Mouse (Mus musculus) forebrain, embryonic 14.5 days (tissue): ENCODE results near the gene Khdc4. TPM values are rescaled to one million over a fixed set of nuclear protein-coding genes. Genes with fewer than 3 reads are reported as not detected.

Experiments used
- ATAC-seq: fragments of 200-750 bp; cut with Nextera tagmentation; 2 replicates; pipeline ENCODE4 v1.8.0; 2017; ENCODE audit warnings: mild to moderate bottlenecking, moderate library complexity
- DNase-seq: peaks from one replicate; pipeline ENCODE4 v3.0.0-alpha.2; 2015; ENCODE audit warnings: low spot score
- H3K27ac ChIP-seq: fragments of 300-500 bp; sonication (generic); 2 replicates; pipeline ENCODE4 v1.5.1; 2014; ENCODE audit warnings: low read depth, mild to moderate bottlenecking, control low read depth, low read length, moderate library complexity
- H3K27me3 ChIP-seq: fragments of 300-500 bp; sonication (generic); replicated peaks from 2 replicates; pipeline ENCODE4 v1.6.1; 2014; ENCODE audit warnings: low read length, control low read depth, mixed read lengths; ENCODE audit not compliant: control insufficient read depth, insufficient read depth
- H3K36me3 ChIP-seq: fragments of 300-500 bp; sonication (generic); 2 replicates; pipeline ENCODE4 v1.6.1; 2014; ENCODE audit warnings: low read length, control low read depth; ENCODE audit not compliant: control insufficient read depth, insufficient read depth
- H3K4me1 ChIP-seq: fragments of 300-500 bp; sonication (generic); 2 replicates; pipeline ENCODE4 v1.6.1; 2014; ENCODE audit warnings: antibody characterized with exemption, low read length, control low read depth; ENCODE audit not compliant: control insufficient read depth, insufficient read depth
- H3K4me2 ChIP-seq: fragments of 300-500 bp; sonication (generic); 2 replicates; pipeline ENCODE4 v1.6.1; 2014; ENCODE audit warnings: mild to moderate bottlenecking, control low read depth, low read length
- H3K4me3 ChIP-seq: fragments of 300-500 bp; sonication (generic); 2 replicates; pipeline ENCODE4 v1.5.1; 2014; ENCODE audit warnings: low read depth, low read length, control low read depth
- H3K9ac ChIP-seq: fragments of 300-500 bp; sonication (generic); 2 replicates; pipeline ENCODE4 v1.6.1; 2014; ENCODE audit warnings: mild to moderate bottlenecking, low read length, control low read depth, moderate library complexity
- H3K9me3 ChIP-seq: fragments of 300-500 bp; sonication (generic); replicated peaks from 2 replicates; pipeline ENCODE4 v1.6.1; 2016; ENCODE audit warnings: low read length, control low read depth, mixed read lengths; ENCODE audit not compliant: control insufficient read depth
- WGBS: fragments of 180-500 bp; shearing (Covaris S2); extraction: QIAGEN DNeasy Blood & Tissue Kit; methylation state at CpG from one replicate; pipeline ENCODE4 v1.1.7; 2014; 5-methylcytosine and 5-hydroxymethylcytosine counted together
- polyA plus RNA-seq: library from polyadenylated mRNA; unstranded; fragments of >200 nt; fragmentation: Nextera tagmentation; extraction: Ambion mirVana; gene quantifications from 2 replicates; pipeline ENCODE4 v1.2.1, GENCODE M21; 2014

Khdc4 gene
- polyA plus RNA-seq, 1 experiment from 2014 or later, result 71.7 TPM

DNA sequence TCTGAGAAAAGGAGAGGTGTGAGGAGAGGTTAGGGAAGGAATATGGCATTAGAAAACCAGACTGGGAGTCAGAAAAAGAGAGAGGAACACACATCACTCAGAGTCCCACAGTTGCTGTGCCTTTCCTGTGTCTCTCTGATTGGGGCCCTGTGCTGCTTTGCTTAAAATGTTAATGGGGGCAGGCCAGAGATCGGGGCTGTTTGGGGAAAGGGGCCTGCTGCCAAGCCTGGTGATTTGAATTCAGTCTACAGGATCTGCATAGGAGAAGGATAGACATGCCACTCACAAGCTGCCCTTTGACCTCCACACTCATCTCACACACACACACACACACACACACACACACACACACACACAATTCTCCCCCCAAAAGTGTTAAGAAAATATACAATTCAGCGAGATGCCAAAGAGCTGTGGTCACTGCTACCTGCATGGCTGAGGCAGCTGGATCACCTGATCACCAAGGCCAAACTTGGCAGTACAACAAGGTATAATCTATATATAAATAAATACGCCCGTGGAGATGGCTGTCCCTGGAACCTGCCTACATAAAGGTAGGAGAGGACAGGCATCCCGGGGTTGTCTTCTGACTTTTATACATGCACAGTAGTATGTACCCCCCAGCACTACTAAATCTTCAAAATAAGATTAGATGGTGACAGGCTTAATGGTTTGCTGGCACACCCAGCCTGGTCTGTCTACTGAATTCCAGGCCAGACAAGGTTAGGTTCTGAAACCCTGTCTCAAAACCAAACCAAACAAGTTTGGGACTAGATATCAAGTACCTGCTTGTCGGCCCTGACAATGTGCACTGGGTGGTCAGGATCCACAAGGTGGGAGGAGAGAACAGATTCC is 31.9 kb upstream of the Khdc4 start:
- no peak overlapping the region for H3K9ac ChIP-seq
- H3K27ac ChIP-seq, result no peak overlapping the region
- 83% methylated on average over 6 of the region's 6 CpGs for WGBS
- H3K4me1 ChIP-seq, result no peaks in the 10 kb centered on the region
- ATAC-seq (no peak), DNase-seq (no peak)
- H3K27me3 ChIP-seq, result no peaks in the 10 kb centered on the region
- no peak overlapping the region for H3K4me3 ChIP-seq
- H3K9me3 ChIP-seq, result no peaks in the 10 kb centered on the region
- H3K36me3 ChIP-seq, result peaks cover 4% of the 10 kb centered on the region; the same call in 1 of the 2 replicates
- H3K4me2 ChIP-seq, result no peak overlapping the region

GRCm38 (mm10) chr3:88654621-88655020 is 31.0 kb upstream of the Khdc4 start:
- 85% methylated on average over 4 of the region's 4 CpGs for WGBS
- H3K9ac ChIP-seq, result no peak overlapping the region
- DNase-seq, result no peak
- H3K4me2 ChIP-seq, result no peak overlapping the region
- H3K4me3 ChIP-seq, result no peak overlapping the region
- ATAC-seq, result no peak
- no peak overlapping the region for H3K27ac ChIP-seq
- no peaks in the 10 kb centered on the region for H3K27me3 ChIP-seq
- H3K9me3 ChIP-seq, result no peaks in the 10 kb centered on the region
- no peaks in the 10 kb centered on the region for H3K36me3 ChIP-seq
- H3K4me1 ChIP-seq, result no peaks in the 10 kb centered on the region

- no peaks in the 10 kb centered on the region for H3K36me3 ChIP-seq
- no peaks in the 10 kb centered on the region for H3K9me3 ChIP-seq
- no peaks in the 10 kb centered on the region for H3K27me3 ChIP-seq
- no peak for ATAC-seq
- WGBS, result 76% methylated on average over 8 of the region's 8 CpGs
- H3K9ac ChIP-seq, result no peak overlapping the region
- H3K4me3 ChIP-seq, result no peak overlapping the region
- no peaks in the 10 kb centered on the region for H3K4me1 ChIP-seq
- DNase-seq, result no peak
- H3K27ac ChIP-seq, result no peak overlapping the region
- no peak overlapping the region for H3K4me2 ChIP-seq
Observed at GRCm38 (mm10) chr3:88655619-88656018, 30.0 kb upstream of the Khdc4 start.

DNA sequence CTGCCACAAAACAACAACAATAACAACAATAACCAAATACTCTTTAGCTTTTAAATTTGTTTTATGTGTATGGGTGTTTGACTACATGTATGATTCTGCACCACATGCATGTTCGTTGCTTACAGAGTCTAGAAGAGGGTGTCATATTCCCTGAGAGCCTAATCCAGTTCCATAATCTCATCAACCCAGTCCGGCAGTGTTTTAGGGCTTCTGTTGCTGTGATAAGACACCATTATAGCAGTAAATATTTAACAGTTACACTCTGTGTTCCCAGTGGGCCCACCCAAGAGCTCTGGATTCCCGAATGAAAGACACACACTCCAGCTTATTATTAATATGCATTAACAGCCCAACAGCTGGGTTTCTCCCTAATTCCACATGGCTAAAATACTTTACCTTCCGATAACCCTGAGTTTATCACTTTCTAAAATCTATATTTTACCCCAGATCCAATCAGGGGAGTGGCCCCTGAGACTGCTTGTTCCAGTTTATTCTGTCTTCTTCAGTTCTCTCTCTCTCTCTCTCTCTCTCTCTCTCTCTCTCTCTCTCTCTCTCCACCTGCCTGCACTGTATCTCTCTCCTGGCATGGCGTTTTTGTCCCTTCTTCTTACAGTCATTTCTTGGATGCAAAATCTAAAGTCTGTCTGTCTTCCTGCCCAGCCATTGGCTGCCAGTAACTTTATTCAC is 27.0 kb upstream of the Khdc4 start:
- Histone ChIP-seq H3K4me3 (no peak overlapping the region), H3K27ac (no peak overlapping the region), H3K9ac (no peak overlapping the region), H3K36me3 (no peaks in the 10 kb centered on the region), H3K4me2 (no peak overlapping the region), H3K27me3 (no peaks in the 10 kb centered on the region), H3K4me1 (no peaks in the 10 kb centered on the region), H3K9me3 (no peaks in the 10 kb centered on the region; the same call in 1 of the 2 replicates)
- DNase-seq (no peak), ATAC-seq (no peak)
- WGBS, result 75% methylated on average over 5 of the region's 5 CpGs

DNA sequence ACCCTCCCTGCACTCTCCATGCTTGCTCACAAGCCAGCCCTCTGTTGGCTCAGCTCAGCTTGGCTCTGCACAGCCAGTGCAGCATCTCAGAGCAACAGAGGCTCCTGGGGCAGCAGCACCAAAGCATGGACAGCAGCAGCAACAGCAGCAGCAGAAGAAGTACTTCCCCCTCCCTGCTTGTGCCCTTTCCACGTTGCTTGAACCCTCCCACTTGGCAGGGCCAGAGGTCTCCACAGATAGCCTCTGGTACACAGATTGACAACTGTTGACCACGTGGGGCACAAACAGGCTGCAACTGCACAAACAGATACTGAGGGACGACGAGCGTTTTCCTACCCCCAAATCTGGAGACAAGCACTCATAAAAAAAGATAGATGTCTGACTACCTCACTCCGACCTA is 25.8 kb upstream of the Khdc4 start:
- Histone ChIP-seq H3K4me2 (no peak overlapping the region), H3K27ac (no peak overlapping the region), H3K4me1 (no peaks in the 10 kb centered on the region), H3K27me3 (no peaks in the 10 kb centered on the region), H3K9ac (no peak overlapping the region), H3K4me3 (no peak overlapping the region), H3K36me3 (no peaks in the 10 kb centered on the region), H3K9me3 (no peaks in the 10 kb centered on the region; the same call in 1 of the 2 replicates)
- DNase-seq, result no peak
- 54% methylated on average over 6 of the region's 6 CpGs for WGBS
- ATAC-seq, result no peak

DNA sequence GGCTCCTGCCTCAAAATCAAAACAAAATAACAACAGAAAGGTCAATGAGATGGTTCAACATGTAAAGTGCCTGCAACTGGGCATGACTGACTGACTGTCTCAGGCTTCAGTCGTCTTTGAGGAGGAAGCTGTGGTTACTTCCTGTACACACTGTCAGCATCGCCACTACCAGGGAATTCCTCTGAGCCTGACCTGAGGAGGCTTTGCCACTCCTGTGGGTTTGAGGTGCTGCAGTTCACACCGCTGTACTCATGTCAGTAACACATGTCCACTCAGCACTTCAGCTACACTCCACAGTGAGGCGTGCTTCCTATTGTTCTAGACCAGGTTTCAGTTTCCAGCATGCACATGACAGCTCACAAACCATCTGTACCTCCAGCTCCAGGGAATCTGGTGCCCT is 21.5 kb upstream of the Khdc4 start:
- ATAC-seq (no peak), DNase-seq (no peak)
- no peaks in the 10 kb centered on the region for H3K36me3 ChIP-seq
- no peak overlapping the region for H3K4me3 ChIP-seq
- H3K4me2 ChIP-seq, result no peak overlapping the region
- no peak overlapping the region for H3K27ac ChIP-seq
- no peaks in the 10 kb centered on the region; the same call in 1 of the 2 replicates for H3K9me3 ChIP-seq
- no peaks in the 10 kb centered on the region for H3K4me1 ChIP-seq
- no peaks in the 10 kb centered on the region for H3K27me3 ChIP-seq
- no peak overlapping the region for H3K9ac ChIP-seq
- WGBS, result 91% methylated on average over 4 of the region's 4 CpGs

DNA sequence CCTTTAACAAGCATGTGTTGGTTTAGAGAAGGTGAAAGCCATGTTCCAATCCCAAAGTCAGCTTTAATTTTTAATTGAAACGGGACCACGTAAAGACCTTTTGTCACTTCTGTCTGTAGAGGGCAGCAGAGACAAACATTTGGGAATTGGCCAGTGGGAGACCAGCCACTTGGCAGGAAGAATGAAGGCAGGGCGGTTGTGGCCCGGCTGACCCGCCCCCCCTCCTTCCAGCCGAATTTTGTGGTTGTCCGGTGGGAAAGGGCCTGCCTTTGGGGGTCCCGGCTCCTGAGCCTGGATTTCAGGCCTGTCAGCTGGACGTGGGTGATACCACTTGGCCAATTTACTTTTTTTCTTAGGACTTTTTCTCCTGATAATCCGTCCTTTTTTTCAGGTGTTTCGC is 8.2 kb upstream of the Khdc4 start:
- no peaks in the 10 kb centered on the region; the same call in 1 of the 2 replicates for H3K9me3 ChIP-seq
- H3K4me2 ChIP-seq, result peak overlapping the region; percentile 52
- H3K36me3 ChIP-seq, result no peaks in the 10 kb centered on the region
- 0 out of 2 replicates have a peak overlapping the region, but pooled peaks have one; percentile 7 for H3K4me3 ChIP-seq
- no peaks in the 10 kb centered on the region for H3K27me3 ChIP-seq
- peak; percentile 58 for ATAC-seq
- DNase-seq, result peak; percentile 94
- peak overlapping the region; percentile 54 for H3K9ac ChIP-seq
- H3K27ac ChIP-seq, result no peak overlapping the region
- 11% methylated on average over 11 of the region's 11 CpGs for WGBS
- peaks cover 3% of the 10 kb centered on the region; the same call in 1 of the 2 replicates for H3K4me1 ChIP-seq

GRCm38 (mm10) chr3:88683814-88684213 is 1.8 kb upstream of the Khdc4 start:
- Histone ChIP-seq H3K36me3 (peaks cover 13% of the 10 kb centered on the region), H3K27me3 (no peaks in the 10 kb centered on the region), H3K4me3 (no peak overlapping the region), H3K27ac (no peak overlapping the region), H3K9ac (no peak overlapping the region), H3K4me2 (no peak overlapping the region), H3K9me3 (no peaks in the 10 kb centered on the region; the same call in 1 of the 2 replicates), H3K4me1 (peaks cover 14% of the 10 kb centered on the region)
- 91% methylated on average over 2 of the region's 2 CpGs for WGBS
- DNase-seq (no peak), ATAC-seq (no peak)
